Mouse (Mus musculus): ENCODE results near the gene 1700003F12Rik. TPM values are rescaled to one million over a fixed set of nuclear protein-coding genes. Genes with fewer than 3 reads are reported as not detected.

The 1700003F12Rik gene
- total and polyA plus RNA-seq, 3 experiments, result 0.52 to 0.85 (median 0.56) TPM

DNA sequence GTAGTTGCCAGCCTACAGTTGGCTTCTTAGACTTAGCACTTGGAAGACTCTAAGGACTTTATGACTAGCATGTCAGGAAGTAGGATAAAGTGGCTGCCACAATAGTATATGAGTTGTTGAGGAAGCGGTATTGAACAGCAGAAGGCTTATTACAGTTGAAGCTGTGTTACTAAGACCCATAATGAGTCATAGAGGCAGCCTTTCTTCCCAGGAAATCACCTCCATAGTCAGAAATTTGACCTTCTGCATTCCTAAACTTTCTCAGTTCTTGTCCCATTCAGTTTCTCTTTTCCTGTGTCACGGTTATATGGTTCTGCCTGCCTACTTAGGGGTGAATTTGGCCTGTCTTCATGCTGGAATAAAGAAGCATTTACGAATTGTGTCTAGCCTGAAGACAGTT lies 29.9 kb upstream of the 1700003F12Rik start:
- Histone ChIP-seq H3K4me2 (ENCODE audit: insufficient read depth, low read depth, poor library complexity, severe bottlenecking) (no peak overlapping the region), H3K4me1 (ENCODE audit: control insufficient read depth in 1 of 2, insufficient read depth in 2 of 2) (no peaks in the 10 kb centered on the region), H3K4me3 (replicated peaks in 1 of 3; ENCODE audit: low read depth in 2 of 3, low read length in 2 of 3, poor library complexity in 1 of 3) (no peak overlapping the region), H3K27ac (ENCODE audit: insufficient read depth, low read depth) (no peak overlapping the region), H3K36me3 (replicated peaks in 1 of 2; ENCODE audit: control insufficient read depth in 1 of 2, insufficient read depth in 1 of 2, low read length in 1 of 2) (peaks cover 8 to 58% of the 10 kb centered on the region in 2 experiments), H3K9ac (ENCODE audit: insufficient read depth, low read depth) (no peak overlapping the region), H3K9me3 (replicated peaks; ENCODE audit: low read length) (no peaks in the 10 kb centered on the region), H3K27me3 (replicated peaks) (no peaks in the 10 kb centered on the region), H3K79me2 (replicated peaks; ENCODE audit: control insufficient read depth, extremely low read depth, insufficient read depth, poor library complexity, severe bottlenecking) (no peaks in the 10 kb centered on the region)
- dilution Hi-C loops (cut with MboI; ENCODE audit: extremely low pct_ligation_motif_present, extremely low pct_unique_long_range_greater_than_20kb, low sequenced_read_pairs), result no loop called here
- DNase-seq (ENCODE audit: extremely low read depth), result no peak
- TF ChIP-seq MYC (IDR thresholded peaks at IDR 0.05; ENCODE audit: low read depth, low read length) (no peak), MEF2A (IDR thresholded peaks at IDR 0.05; ENCODE audit: borderline replicate concordance, low read depth, low read length) (no peak), USF2 (conservative IDR thresholded peaks at IDR 0.05; ENCODE audit: low read depth, low read length) (no peak), USF1 (IDR thresholded peaks at IDR 0.05; ENCODE audit: low read depth, low read length) (no peak), SIN3A (IDR thresholded peaks at IDR 0.05; ENCODE audit: low read length) (no peak)
- in situ Hi-C loops (cut with MboI; ENCODE audit: low pct_ligation_motif_present, low pct_unique_long_range_greater_than_20kb, low sequenced_read_pairs), result no loop called here

DNA sequence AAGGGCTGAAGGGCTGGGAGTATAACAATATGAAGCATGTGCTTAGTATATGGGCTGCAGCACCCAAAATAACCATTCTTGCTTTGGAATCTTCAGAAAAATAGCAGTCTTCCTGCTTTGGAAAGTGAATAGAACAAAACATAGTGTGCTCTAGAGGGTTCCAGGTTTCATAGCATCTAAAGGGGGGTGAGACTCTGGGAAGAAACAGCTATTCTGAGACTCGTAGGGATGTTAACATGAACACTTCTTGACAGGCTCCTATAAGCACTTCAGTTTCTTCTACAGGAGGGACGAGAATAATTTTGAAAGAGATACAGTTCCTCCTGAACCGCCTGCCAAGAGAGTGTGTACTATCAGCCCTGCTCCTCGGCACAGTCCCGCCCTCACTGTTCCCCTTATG lies 29.5 kb upstream of the 1700003F12Rik start:
- Histone ChIP-seq H3K9me3 (replicated peaks; ENCODE audit: low read length) (no peaks in the 10 kb centered on the region), H3K4me2 (ENCODE audit: insufficient read depth, low read depth, poor library complexity, severe bottlenecking) (no peak overlapping the region), H3K27ac (ENCODE audit: insufficient read depth, low read depth) (no peak overlapping the region), H3K36me3 (replicated peaks in 1 of 2; ENCODE audit: control insufficient read depth in 1 of 2, insufficient read depth in 1 of 2, low read length in 1 of 2) (peaks cover 8 to 57% of the 10 kb centered on the region in 2 experiments), H3K27me3 (replicated peaks) (no peaks in the 10 kb centered on the region), H3K9ac (ENCODE audit: insufficient read depth, low read depth) (no peak overlapping the region), H3K4me3 (replicated peaks in 1 of 3; ENCODE audit: low read depth in 2 of 3, low read length in 2 of 3, poor library complexity in 1 of 3) (no peak overlapping the region), H3K79me2 (replicated peaks; ENCODE audit: control insufficient read depth, extremely low read depth, insufficient read depth, poor library complexity, severe bottlenecking) (no peaks in the 10 kb centered on the region), H3K4me1 (ENCODE audit: control insufficient read depth in 1 of 2, insufficient read depth in 2 of 2) (no peaks in the 10 kb centered on the region)
- in situ Hi-C loops (cut with MboI; ENCODE audit: low pct_ligation_motif_present, low pct_unique_long_range_greater_than_20kb, low sequenced_read_pairs) (no loop called here), dilution Hi-C loops (cut with MboI; ENCODE audit: extremely low pct_ligation_motif_present, extremely low pct_unique_long_range_greater_than_20kb, low sequenced_read_pairs) (no loop called here)
- DNase-seq (ENCODE audit: extremely low read depth), result no peak
- no peak for TF ChIP-seq USF1 (IDR thresholded peaks at IDR 0.05; ENCODE audit: low read depth, low read length)
- TF ChIP-seq GABPA (IDR thresholded peaks at IDR 0.05; ENCODE audit: insufficient replicate concordance, low read depth, low read length), result no peak
- TF ChIP-seq ZC3H11A (IDR thresholded peaks at IDR 0.05; ENCODE audit: low read depth, low read length), result no peak
- TF ChIP-seq CHD1 (IDR thresholded peaks at IDR 0.05; ENCODE audit: low read depth, low read length), result no peak
- no peak for TF ChIP-seq ZKSCAN1 (IDR thresholded peaks at IDR 0.05; ENCODE audit: borderline replicate concordance, low read depth, low read length)
- no peak for TF ChIP-seq USF2 (conservative IDR thresholded peaks at IDR 0.05; ENCODE audit: low read depth, low read length)
- TF ChIP-seq HCFC1 (IDR thresholded peaks at IDR 0.05; ENCODE audit: low read depth, low read length), result no peak
- no peak for TF ChIP-seq E2F4 (IDR thresholded peaks at IDR 0.05; ENCODE audit: insufficient replicate concordance, low read depth, low read length)
- TF ChIP-seq PAX5 (IDR thresholded peaks at IDR 0.05; ENCODE audit: low read length), result no peak
- no peak for TF ChIP-seq IRF4 (IDR thresholded peaks at IDR 0.05; ENCODE audit: low read depth, low read length)
- no peak for TF ChIP-seq SIN3A (IDR thresholded peaks at IDR 0.05; ENCODE audit: low read length)
- TF ChIP-seq MAFK (IDR thresholded peaks at IDR 0.05; ENCODE audit: insufficient replicate concordance, low read length), result no peak
- no peak for TF ChIP-seq NRF1 (IDR thresholded peaks at IDR 0.05; ENCODE audit: low read depth, low read length)
- TF ChIP-seq RCOR1 (conservative IDR thresholded peaks at IDR 0.05; ENCODE audit: low read depth, low read length), result no peak
- TF ChIP-seq POLR2A (IDR thresholded peaks at IDR 0.05; ENCODE audit: low read depth, low read length), result no peak
- TF ChIP-seq JUND (conservative IDR thresholded peaks at IDR 0.05; ENCODE audit: low read depth, low read length), result no peak

Data from CH12.LX (cell line).